Mouse (Mus musculus) spleen, postnatal 14 days (tissue): ENCODE data around the gene Gm21317.
"Not testable (repeated sequence)": the region's sequence is repeated elsewhere in the genome, so short reads cannot be mapped to it uniquely, and the experiment has no call there.

Source experiments
- DNase-seq, 2 experiments: peaks; one replicate each; pipeline ENCODE4 v3.0.0; 2021 to 2022; ENCODE audit warnings: low spot score in 2 of 2

Gm21317 gene

GRCm38 (mm10) chrY:82224927-82225326, at the start of gene Gm21317:
Gene Gm21317, plus strand, starts transcription at chrY:82225227.
- DNase-seq = not testable (repeated sequence)
